Mouse (Mus musculus): ENCODE results near the gene Snrk. TPM values are rescaled to one million over a fixed set of nuclear protein-coding genes. Genes with fewer than 3 reads are reported as not detected.

Snrk gene
- total and polyA plus RNA-seq, 3 experiments: 9.1 to 446 (median 10.7) TPM

- DNase-seq (ENCODE audit: low read depth, low spot score): peak; percentile 54
- H3K9ac ChIP-seq (ENCODE audit: control insufficient read depth, low read depth, low read length, poor library complexity, severe bottlenecking): peak overlapping the region; percentile 93
- H3K79me2 ChIP-seq (ENCODE audit: control insufficient read depth, insufficient read depth, low read length, poor library complexity): peaks cover 9% of the 10 kb centered on the region
- H3K27me3 ChIP-seq (ENCODE audit: control insufficient read depth in 1 of 2, insufficient read depth in 2 of 2, low read length in 2 of 2): no peaks in the 10 kb centered on the region
- no peak for TF ChIP-seq MYB (IDR thresholded peaks at IDR 0.05; ENCODE audit: low read depth, low read length)
- TF ChIP-seq ETS1 (IDR thresholded peaks at IDR 0.05; ENCODE audit: low read depth, low read length): no peak
- no peak for TF ChIP-seq RCOR1 (IDR thresholded peaks at IDR 0.05; ENCODE audit: low read depth, low read length)
- TF ChIP-seq CHD2 (IDR thresholded peaks at IDR 0.05; ENCODE audit: low read length): no peak
- no peak for TF ChIP-seq POLR2AphosphoS5 (IDR thresholded peaks at IDR 0.05; ENCODE audit: borderline replicate concordance, low read depth, low read length)
- TF ChIP-seq USF1 (IDR thresholded peaks at IDR 0.05; ENCODE audit: low read depth, low read length): no peak
- no peak for TF ChIP-seq MEF2A (IDR thresholded peaks at IDR 0.05; ENCODE audit: extremely low read depth, insufficient replicate concordance, low read depth, low read length, poor library complexity, severe bottlenecking)
- TF ChIP-seq ZC3H11A (IDR thresholded peaks at IDR 0.05; ENCODE audit: low read depth, low read length): no peak
- no peak for TF ChIP-seq NRF1 (IDR thresholded peaks at IDR 0.05; ENCODE audit: insufficient read depth, low read depth, low read length, poor library complexity, severe bottlenecking)
- TF ChIP-seq MYC (IDR thresholded peaks at IDR 0.05; ENCODE audit: low read depth, low read length): no peak
- TF ChIP-seq BHLHE40 (IDR thresholded peaks at IDR 0.05; ENCODE audit: borderline replicate concordance, low read depth, low read length): no peak
- TF ChIP-seq ZKSCAN1 (IDR thresholded peaks at IDR 0.05; ENCODE audit: low read depth, low read length): no peak
- H3K9me3 ChIP-seq (replicated peaks; ENCODE audit: insufficient read depth, low read length): no peaks in the 10 kb centered on the region
- H3K4me3 ChIP-seq (ENCODE audit: control insufficient read depth in 1 of 2, insufficient read depth in 1 of 2, low read depth in 2 of 2, low read length in 2 of 2): peak overlapping the region; percentile 63 to 90
- H3K27ac ChIP-seq (ENCODE audit: control insufficient read depth, low read depth, low read length): no peak overlapping the region
- peaks cover 0 to 10% of the 10 kb centered on the region in 2 experiments; a peak in 2 of 4 replicates for H3K36me3 ChIP-seq (ENCODE audit: control insufficient read depth in 1 of 2, insufficient read depth in 2 of 2, low read length in 2 of 2)
- peaks cover 6% of the 10 kb centered on the region in 2 experiments for H3K4me1 ChIP-seq (ENCODE audit: control insufficient read depth in 1 of 2, insufficient read depth in 2 of 2, low read length in 2 of 2)
These were observed 845 bp downstream of the Snrk start for GRCm38 (mm10) chr9:122117692-122118529.

GRCm38 (mm10) chr9:122120089-122120488, 3.0 kb downstream of the Snrk start:
- peaks cover 9% of the 10 kb centered on the region for H3K79me2 ChIP-seq (ENCODE audit: control insufficient read depth, insufficient read depth, low read length, poor library complexity)
- H3K9ac ChIP-seq (ENCODE audit: control insufficient read depth, low read depth, low read length, poor library complexity, severe bottlenecking): no peak overlapping the region
- DNase-seq (ENCODE audit: low read depth, low spot score): peak; percentile 48
- TF ChIP-seq SMC3 (IDR thresholded peaks at IDR 0.05; ENCODE audit: low read depth, low read length) (peak; percentile 36), ELF1 (IDR thresholded peaks at IDR 0.05; ENCODE audit: low read depth, low read length) (no peak), RAD21 (IDR thresholded peaks at IDR 0.05; ENCODE audit: low read depth, low read length) (peak; percentile 27), BHLHE40 (IDR thresholded peaks at IDR 0.05; ENCODE audit: borderline replicate concordance, low read depth, low read length) (no peak), NRF1 (IDR thresholded peaks at IDR 0.05; ENCODE audit: insufficient read depth, low read depth, low read length, poor library complexity, severe bottlenecking) (no peak), POLR2AphosphoS2 (IDR thresholded peaks at IDR 0.05; ENCODE audit: low read length) (no peak), CTCF (IDR thresholded peaks at IDR 0.05 in 2 of 3, conservative IDR thresholded peaks at IDR 0.05 in 1 of 3; ENCODE audit: control insufficient read depth in 1 of 3, insufficient read depth in 1 of 3, low read depth in 2 of 3, low read length in 3 of 3, poor library complexity in 1 of 3, severe bottlenecking in 1 of 3) (peak; percentile 56 to 74 (median 65))
- peaks cover 0 to 10% of the 10 kb centered on the region in 2 experiments; a peak in 2 of 4 replicates for H3K36me3 ChIP-seq (ENCODE audit: control insufficient read depth in 1 of 2, insufficient read depth in 2 of 2, low read length in 2 of 2)
- no peak overlapping the region for H3K27ac ChIP-seq (ENCODE audit: control insufficient read depth, low read depth, low read length)
- H3K9me3 ChIP-seq (replicated peaks; ENCODE audit: insufficient read depth, low read length): no peaks in the 10 kb centered on the region
- no peaks in the 10 kb centered on the region for H3K27me3 ChIP-seq (ENCODE audit: control insufficient read depth in 1 of 2, insufficient read depth in 2 of 2, low read length in 2 of 2)
- H3K4me1 ChIP-seq (ENCODE audit: control insufficient read depth in 1 of 2, insufficient read depth in 2 of 2, low read length in 2 of 2): peaks cover 6% of the 10 kb centered on the region in 2 experiments
- no peak overlapping the region for H3K4me3 ChIP-seq (ENCODE audit: control insufficient read depth in 1 of 2, insufficient read depth in 1 of 2, low read depth in 2 of 2, low read length in 2 of 2)
